ENCODE assay signal across 12 mouse cellular contexts in the genomic region with DNA sequence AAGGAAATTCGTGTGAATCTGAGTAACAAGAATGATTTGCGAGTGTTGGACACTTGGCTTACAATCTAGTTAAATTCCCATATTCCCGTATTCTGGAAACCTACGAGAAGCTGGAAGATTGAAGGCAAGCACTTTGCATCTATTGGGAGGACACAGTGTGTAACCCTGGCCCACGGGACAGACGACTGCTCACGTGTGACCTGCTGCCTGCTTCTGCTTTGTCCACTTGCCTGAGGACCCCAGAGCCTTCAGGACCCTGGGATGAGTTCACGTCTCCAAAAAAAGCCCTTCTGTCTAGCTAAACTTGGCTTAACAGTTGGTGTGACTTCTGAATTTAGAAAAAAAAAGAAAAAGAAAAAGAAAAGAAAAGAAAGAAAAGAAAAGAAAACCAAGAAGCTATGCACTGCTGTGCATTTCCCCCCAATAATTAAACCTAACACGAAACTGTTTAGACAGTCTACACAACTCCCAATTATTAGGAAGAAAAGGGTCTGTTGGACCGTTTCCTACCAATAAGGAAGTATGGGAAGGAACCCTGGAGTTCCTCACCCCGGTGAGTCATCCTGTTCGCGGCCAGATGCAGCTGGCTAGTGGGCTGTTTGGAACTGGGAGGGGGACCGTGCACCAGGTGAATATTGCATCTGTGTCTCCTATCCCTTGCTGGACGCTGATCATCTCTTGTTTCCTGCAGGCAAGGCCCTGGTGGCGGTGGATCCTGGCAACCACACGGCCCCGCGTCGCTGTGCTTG. TPM values are rescaled to one million over a fixed set of nuclear protein-coding genes. Genes with fewer than 3 reads are reported as not detected.
DNase-seq lines count a peak whose midpoint lies in the region; ATAC-seq and TF ChIP-seq lines count a peak whose summit lies in the region.
"Had no signal": no experiment of that assay in that cellular context is flagged by ENCODE, and none has a peak within 500 bp of the region (broad histone marks: within the 10 kb centered on the region; RNA-seq: fewer than 3 reads in every experiment).

No protein-coding gene starts in this region.

- DNase-seq in kidney, adult 2 months: no peak
- DNase-seq in urinary bladder, adult 2 months (ENCODE audit: low spot score): no peak
- DNase-seq: cerebellum, adult 9-11 months; left cerebral cortex, postnatal 4 days; thymus, adult 18-20 months had no signal

- H3K4me1 ChIP-seq in kidney, embryonic 16.5 days (ENCODE audit: insufficient read depth, low read length): peaks cover 10% of the 10 kb centered on the region; the same call in 1 of the 2 replicates
- 0 out of 2 replicates have a peak, but pooled peaks cover 2% of the 10 kb centered on the region for H3K4me1 ChIP-seq in kidney, adult 2 months (ENCODE audit: control insufficient read depth, insufficient read depth, low read length)
- peaks cover 4% of the 10 kb centered on the region for H3K4me1 ChIP-seq in ES-Bruce4 (ENCODE audit: control insufficient read depth, insufficient read depth, low read length)
- H3K4me1 ChIP-seq in brown adipose tissue, adult 24 weeks (ENCODE audit: control insufficient read depth, insufficient read depth, insufficient read length, low read length): peaks cover 2% of the 10 kb centered on the region; the same call in 1 of the 2 replicates
- peaks cover 18% of the 10 kb centered on the region for H3K4me1 ChIP-seq in limb, embryonic 13.5 days
- 0 out of 2 replicates have a peak, but pooled peaks cover 4% of the 10 kb centered on the region for H3K4me1 ChIP-seq in hindbrain, embryonic 13.5 days (replicated peaks)

- no peak for TF ChIP-seq EP300 in ES-Bruce4 (IDR thresholded peaks at IDR 0.05; ENCODE audit: insufficient read depth, low read depth, low read length)

- H3K9me3 ChIP-seq in kidney, embryonic 16.5 days (ENCODE audit: low read length): no peaks in the 10 kb centered on the region
- H3K9me3 ChIP-seq in ES-Bruce4 (replicated peaks; ENCODE audit: control insufficient read depth, insufficient read depth, low read length, poor library complexity, severe bottlenecking): no peaks in the 10 kb centered on the region
- H3K9me3 ChIP-seq in limb, embryonic 13.5 days: no peaks in the 10 kb centered on the region
- H3K9me3 ChIP-seq in hindbrain, embryonic 13.5 days: no peaks in the 10 kb centered on the region
- H3K9me3 ChIP-seq: midbrain, embryonic 12.5 days had no signal

- no peak overlapping the region for H3K27ac ChIP-seq in kidney, embryonic 16.5 days (ENCODE audit: low read length)
- no peak overlapping the region for H3K27ac ChIP-seq in kidney, adult 2 months (ENCODE audit: insufficient read depth, low read depth, low read length)
- no peak overlapping the region for H3K27ac ChIP-seq in ES-Bruce4 (ENCODE audit: insufficient read depth, low read length)
- H3K27ac ChIP-seq in brown adipose tissue, adult 24 weeks (replicated peaks; ENCODE audit: low read depth, low read length): no peak overlapping the region
- no peak overlapping the region for H3K27ac ChIP-seq in limb, embryonic 13.5 days
- no peak overlapping the region for H3K27ac ChIP-seq in hindbrain, embryonic 13.5 days
- H3K27ac ChIP-seq: midbrain, embryonic 12.5 days had no signal

- H3K4me3 ChIP-seq in kidney, embryonic 16.5 days (ENCODE audit: low read length): no peak overlapping the region
- H3K4me3 ChIP-seq in kidney, adult 2 months (ENCODE audit: insufficient read depth, low read depth, low read length): no peak overlapping the region
- H3K4me3 ChIP-seq in ES-Bruce4 (ENCODE audit: low read depth, low read length): peak overlapping the region; percentile 5
- H3K4me3 ChIP-seq in brown adipose tissue, adult 24 weeks (ENCODE audit: insufficient read depth, low read depth, low read length): 0 out of 2 replicates have a peak overlapping the region, but pooled peaks have one; percentile 1
- H3K4me3 ChIP-seq in limb, embryonic 13.5 days: no peak overlapping the region
- H3K4me3 ChIP-seq in hindbrain, embryonic 13.5 days: no peak overlapping the region
- H3K4me3 ChIP-seq: midbrain, embryonic 12.5 days had no signal

- peak; percentile 55 for ATAC-seq in kidney, embryonic 16.5 days (ENCODE audit: low FRiP score, low TSS enrichment)
- ATAC-seq in limb, embryonic 13.5 days (ENCODE audit: low FRiP score, low read depth): peak; percentile 10; the same call in 1 of the 2 replicates
- no peak; the same call in 1 of the 2 replicates for ATAC-seq in hindbrain, embryonic 13.5 days (ENCODE audit: low FRiP score)
- ATAC-seq: forebrain, embryonic 14.5 days had no signal

- H3K27me3 ChIP-seq in kidney, embryonic 16.5 days (ENCODE audit: insufficient read depth, low read length): no peaks in the 10 kb centered on the region
- H3K27me3 ChIP-seq in kidney, adult 2 months (replicated peaks; ENCODE audit: control insufficient read depth, insufficient read depth, low read length): no peaks in the 10 kb centered on the region
- no peaks in the 10 kb centered on the region for H3K27me3 ChIP-seq in ES-Bruce4 (ENCODE audit: control insufficient read depth, insufficient read depth, low read length, poor library complexity, severe bottlenecking)
- H3K27me3 ChIP-seq in limb, embryonic 13.5 days: no peaks in the 10 kb centered on the region
- no peaks in the 10 kb centered on the region for H3K27me3 ChIP-seq in hindbrain, embryonic 13.5 days

- no peak for TF ChIP-seq POLR2A in kidney, adult 2 months (IDR thresholded peaks at IDR 0.05; ENCODE audit: low read depth, low read length)
- no peak for TF ChIP-seq POLR2A in ES-Bruce4 (IDR thresholded peaks at IDR 0.05; ENCODE audit: insufficient read depth, low read length)

- TF ChIP-seq CTCF in kidney, adult 2 months (conservative IDR thresholded peaks at IDR 0.05; ENCODE audit: insufficient read depth, insufficient read length, low read depth, low read length): no peak
- no peak for TF ChIP-seq CTCF in ES-Bruce4 (IDR thresholded peaks at IDR 0.05; ENCODE audit: low read depth, low read length)

- H3K4me2 ChIP-seq in kidney, embryonic 16.5 days (replicated peaks; ENCODE audit: low read depth, low read length): 0 out of 2 replicates have a peak overlapping the region, but pooled peaks have one; percentile 13
- peak overlapping the region; percentile 41 for H3K4me2 ChIP-seq in limb, embryonic 13.5 days (replicated peaks)
- no peak overlapping the region for H3K4me2 ChIP-seq in hindbrain, embryonic 13.5 days
- H3K4me2 ChIP-seq: midbrain, embryonic 12.5 days had no signal

- no peak overlapping the region for H3K9ac ChIP-seq in kidney, embryonic 16.5 days (replicated peaks; ENCODE audit: low read length)
- H3K9ac ChIP-seq in ES-Bruce4 (ENCODE audit: low read depth, poor library complexity, severe bottlenecking): no peak overlapping the region
- peak overlapping the region; percentile 31; the same call in 1 of the 2 replicates for H3K9ac ChIP-seq in limb, embryonic 13.5 days
- H3K9ac ChIP-seq in hindbrain, embryonic 13.5 days: no peak overlapping the region
- H3K9ac ChIP-seq: midbrain, embryonic 12.5 days had no signal

- no peaks in the 10 kb centered on the region for H3K36me3 ChIP-seq in kidney, embryonic 16.5 days (ENCODE audit: insufficient read depth, low read length)
- no peaks in the 10 kb centered on the region for H3K36me3 ChIP-seq in kidney, adult 2 months (ENCODE audit: control insufficient read depth, insufficient read depth, low read length)
- H3K36me3 ChIP-seq in ES-Bruce4 (ENCODE audit: control insufficient read depth, insufficient read depth, low read length, poor library complexity, severe bottlenecking): no peaks in the 10 kb centered on the region
- H3K36me3 ChIP-seq in limb, embryonic 13.5 days: no peaks in the 10 kb centered on the region
- no peaks in the 10 kb centered on the region for H3K36me3 ChIP-seq in hindbrain, embryonic 13.5 days
- H3K36me3 ChIP-seq: midbrain, embryonic 12.5 days had no signal

- 59% methylated on average over 20 of the region's 20 CpGs for WGBS in kidney, embryonic 16.5 days
- WGBS in kidney, adult 2 months: 54% methylated on average over 20 of the region's 20 CpGs
- 57% methylated on average over 20 of the region's 20 CpGs for WGBS in limb, embryonic 13.5 days
- 77% methylated on average over 20 of the region's 20 CpGs for whole genome bisulfite sequencing in hindbrain, embryonic 13.5 days

RNA-seq across cellular contexts. Expression of a gene that starts 32.6 kb away (rescaled TPM):
- polyA plus RNA-seq in kidney, embryonic 16.5 days (2015; fragmentation: Nextera tagmentation; extraction: Ambion mirVana): 1.3 and 1.4 TPM in 2 replicates
- 2.6 and 3.0 TPM in 2 replicates for polyA plus RNA-seq in kidney, adult 2 months (2012; rRNA removed)
- 1.1 and 2.1 TPM in 2 replicates for polyA plus RNA-seq in ES-Bruce4 (2011; ENCODE audit: insufficient read depth, insufficient read length, low read depth, missing spikeins)
- 0.67 and 1.1 TPM in 2 replicates for polyA plus RNA-seq in brown adipose tissue, adult 24 weeks (2012; ENCODE audit: insufficient read depth, insufficient read length, missing spikeins)
- polyA plus RNA-seq in limb, embryonic 13.5 days (2015; fragmentation: Nextera tagmentation; extraction: Ambion mirVana): 0.75 and 0.98 TPM in 2 replicates
- polyA plus RNA-seq in urinary bladder, adult 2 months (2012; rRNA removed): 15.0 and 22.7 TPM in 2 replicates
- polyA plus RNA-seq in hindbrain, embryonic 13.5 days (2015; fragmentation: Nextera tagmentation; extraction: Ambion mirVana): 0.31 and 0.57 TPM in 2 replicates

Comparison
In these comparisons a context has a peak if more than half of its experiments do, and no peak if none do; other contexts are left out.
1. H3K4me3 ChIP-seq: peak in ES-Bruce4 (single experiment) and brown adipose tissue, adult 24 weeks (single experiment); none in kidney, embryonic 16.5 days (single experiment), kidney, adult 2 months (single experiment), limb, embryonic 13.5 days (single experiment) and hindbrain, embryonic 13.5 days (single experiment).